Mouse (Mus musculus) cerebellum, postnatal 10 days (tissue): ENCODE data around the gene Gm14322.
"Not testable (repeated sequence)": the region's sequence is repeated elsewhere in the genome, so short reads cannot be mapped to it uniquely, and the experiment has no call there.

Source experiments
- DNase-seq, 2 experiments: peaks; one replicate each; pipeline ENCODE4 v3.0.0; 2021; ENCODE audit warnings: mixed read lengths in 2 of 2

Gene Gm14322

GRCm38 (mm10) chr2:177758941-177759558, at the start of gene Gm14322:
Gene Gm14322 (plus strand): TSS chr2:177759288.
- peak; percentile 50 to 62 for DNase-seq

- peak in 1 of 2 experiments; percentile 1 for DNase-seq
Observed at GRCm38 (mm10) chr2:177741487-177741886, 17.6 kb upstream of the Gm14322 start.

GRCm38 (mm10) chr2:177787351-177787750, 28.3 kb downstream of the Gm14322 start:
- not testable (repeated sequence) for DNase-seq

GRCm38 (mm10) chr2:177806170-177806569, 47.1 kb downstream of the Gm14322 start:
- DNase-seq, result not testable (repeated sequence)
